Mouse (Mus musculus): ENCODE measurements around the gene Kidins220. TPM values are rescaled to one million over a fixed set of nuclear protein-coding genes. Genes with fewer than 3 reads are reported as not detected.
A peak's percentile ranks its signal among the peaks of the same experiment; 100 is the strongest.

The Kidins220 gene
- polyA plus RNA-seq, 1 experiment from 2014 or later = 89.0 TPM

DNA sequence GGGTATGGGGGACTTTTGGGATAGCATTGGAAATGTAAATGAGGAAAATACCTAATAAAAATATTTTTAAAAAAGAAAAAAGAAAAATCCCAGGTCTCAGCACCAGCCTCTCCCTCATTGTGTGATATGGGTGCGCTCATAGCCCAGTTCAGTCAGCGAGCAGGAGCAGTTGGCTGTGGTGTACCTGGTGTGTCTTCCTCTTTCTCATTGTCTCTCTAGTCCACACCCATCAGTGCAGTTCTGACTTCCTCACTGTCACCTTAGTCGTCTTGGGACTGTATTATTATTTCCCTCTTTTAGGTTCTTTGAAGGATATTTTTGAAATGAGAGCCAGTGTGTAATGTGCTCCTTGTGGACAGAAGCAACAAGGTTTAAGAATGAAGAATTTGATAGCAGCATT lies 61.3 kb downstream of the Kidins220 start:
- Histone ChIP-seq H3K4me1 (peaks cover 17% of the 10 kb centered on the region), H3K4me2 (replicated peaks) (no peak overlapping the region), H3K9ac (replicated peaks) (no peak overlapping the region), H3K27me3 (peaks cover 3% of the 10 kb centered on the region; the same call in 1 of the 2 replicates), H3K9me3 (no peaks in the 10 kb centered on the region), H3K27ac (replicated peaks) (no peak overlapping the region), H3K36me3 (peaks cover 14% of the 10 kb centered on the region), H3K4me3 (no peak overlapping the region)
- 90% methylated on average over 3 of the region's 3 CpGs for WGBS
- no peak for ATAC-seq (ENCODE audit: low FRiP score, low read depth)

DNA sequence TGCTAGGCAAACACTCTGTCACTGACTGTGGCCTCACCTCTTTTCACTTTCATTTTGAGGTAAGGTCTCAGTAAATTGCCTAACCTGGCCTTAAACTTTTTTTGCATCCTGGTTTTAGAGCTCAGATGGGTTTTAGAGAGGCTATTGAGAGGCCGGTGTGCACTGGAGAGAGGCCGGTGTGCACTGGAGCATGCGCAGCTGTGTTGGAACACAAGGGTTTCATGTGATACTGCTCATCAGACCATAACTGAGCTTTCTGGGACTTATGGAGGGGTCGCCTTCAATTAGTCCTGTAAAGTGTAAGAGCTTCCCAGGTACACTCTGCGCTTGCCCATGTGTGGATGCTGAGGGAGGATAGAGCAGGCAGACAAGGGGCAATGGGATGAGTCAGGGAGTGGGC lies 62.5 kb downstream of the Kidins220 start:
- Histone ChIP-seq H3K36me3 (peaks cover 11% of the 10 kb centered on the region), H3K9me3 (no peaks in the 10 kb centered on the region), H3K4me1 (peaks cover 17% of the 10 kb centered on the region), H3K4me3 (no peak overlapping the region), H3K27ac (replicated peaks) (no peak overlapping the region), H3K4me2 (replicated peaks) (no peak overlapping the region), H3K9ac (replicated peaks) (no peak overlapping the region), H3K27me3 (no peaks in the 10 kb centered on the region)
- 73% methylated on average over 5 of the region's 5 CpGs for WGBS
- no peak for ATAC-seq (ENCODE audit: low FRiP score, low read depth)

DNA sequence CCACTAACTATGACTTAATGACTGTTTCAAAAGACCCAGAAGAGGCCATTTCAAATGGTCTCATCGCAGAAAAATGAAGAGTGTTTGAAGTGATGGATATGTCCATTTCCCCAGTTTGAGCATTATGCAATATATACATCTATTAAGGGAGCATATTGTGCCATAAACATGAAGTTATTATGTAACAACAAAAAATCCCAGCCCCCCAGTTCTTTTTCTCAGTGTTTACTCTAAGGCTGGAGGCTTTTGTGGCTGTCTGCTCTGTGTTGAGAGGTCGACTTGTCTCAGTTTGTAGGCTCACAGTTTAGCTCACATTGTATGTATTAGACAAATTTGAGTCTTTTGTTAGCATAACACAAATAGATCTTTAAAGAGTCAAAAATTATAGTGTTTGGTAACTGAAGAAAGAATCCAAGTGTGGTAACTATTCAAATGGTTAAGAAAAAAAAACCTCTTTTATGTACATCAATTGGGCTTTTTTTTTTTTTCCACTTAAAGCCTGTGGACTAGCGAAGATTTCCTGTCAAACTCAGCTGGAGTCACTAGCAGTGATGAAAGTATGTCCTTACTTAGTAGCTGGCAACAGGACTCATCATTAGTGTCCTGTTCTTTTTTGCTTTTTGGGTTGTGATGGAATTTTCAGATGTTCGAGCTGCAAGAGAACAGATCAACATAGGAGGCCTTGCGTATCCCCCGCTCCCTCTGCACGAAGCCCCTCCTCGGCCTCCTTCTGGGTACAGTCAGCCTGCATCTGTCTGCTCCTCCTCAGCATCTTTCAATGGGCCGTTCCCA lies 63.2 kb downstream of the Kidins220 start:
- H3K4me1 ChIP-seq = peaks cover 16% of the 10 kb centered on the region
- no peak for ATAC-seq (ENCODE audit: low FRiP score, low read depth)
- 80% methylated on average over 9 of the region's 9 CpGs for WGBS

DNA sequence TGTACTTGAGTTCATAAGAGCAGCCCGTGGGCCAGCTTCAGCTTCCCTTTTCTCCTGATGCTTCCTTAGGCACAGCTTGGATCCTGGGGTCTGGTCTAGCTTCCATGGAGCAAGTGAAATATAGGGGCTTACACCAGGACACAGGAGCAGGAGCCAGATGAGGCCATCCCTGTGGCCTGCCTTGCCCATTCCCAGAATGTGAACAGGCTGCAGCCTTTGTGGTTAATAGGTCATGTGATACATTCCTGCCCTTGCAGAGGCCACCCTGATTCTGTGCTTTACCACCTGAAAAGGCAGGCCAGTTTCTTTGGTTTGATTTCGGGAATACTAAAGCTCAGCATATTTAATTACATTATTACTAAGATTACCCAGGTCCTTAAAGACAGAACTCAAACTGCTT lies 69.3 kb downstream of the Kidins220 start:
- Histone ChIP-seq H3K9ac (replicated peaks) (no peak overlapping the region), H3K27ac (replicated peaks) (no peak overlapping the region), H3K4me3 (no peak overlapping the region), H3K4me2 (replicated peaks) (no peak overlapping the region), H3K9me3 (no peaks in the 10 kb centered on the region), H3K4me1 (no peaks in the 10 kb centered on the region), H3K27me3 (no peaks in the 10 kb centered on the region), H3K36me3 (0 out of 2 replicates have a peak, but pooled peaks cover 6% of the 10 kb centered on the region)
- ATAC-seq (ENCODE audit: low FRiP score, low read depth) = no peak
- 95% methylated on average over 2 of the region's 2 CpGs for WGBS

More for the DNA sequence above, 63.2 kb downstream of the Kidins220 start:
- no peak overlapping the region for H3K4me3 ChIP-seq
- H3K9ac ChIP-seq (replicated peaks) = no peak overlapping the region
- H3K27me3 ChIP-seq = no peaks in the 10 kb centered on the region
- no peak overlapping the region for H3K4me2 ChIP-seq (replicated peaks)
- H3K9me3 ChIP-seq = no peaks in the 10 kb centered on the region
- no peak overlapping the region for H3K27ac ChIP-seq (replicated peaks)
- H3K36me3 ChIP-seq = peaks cover 11% of the 10 kb centered on the region

DNA sequence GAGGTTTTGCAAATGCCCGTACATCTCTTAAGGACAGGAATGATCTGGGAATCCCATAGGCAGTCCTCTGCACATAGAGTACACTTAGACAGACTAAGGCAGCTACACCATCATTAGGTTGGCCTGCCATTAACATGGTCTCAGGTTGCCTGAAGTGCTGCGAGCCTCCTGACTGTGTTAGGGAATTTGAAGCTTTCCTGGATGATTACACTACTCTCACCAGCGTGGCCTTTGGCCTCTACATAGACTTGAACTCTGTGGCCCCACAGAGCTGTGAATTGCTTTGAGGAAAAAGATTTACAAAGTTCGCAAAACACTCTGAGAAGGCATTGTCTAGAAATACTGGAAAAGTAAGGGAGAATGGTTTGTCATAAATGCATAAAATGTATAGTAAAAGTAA lies 69.9 kb downstream of the Kidins220 start:
- no peaks in the 10 kb centered on the region for H3K4me1 ChIP-seq
- H3K4me3 ChIP-seq = no peak overlapping the region
- no peaks in the 10 kb centered on the region for H3K27me3 ChIP-seq
- no peaks in the 10 kb centered on the region for H3K9me3 ChIP-seq
- 0 out of 2 replicates have a peak, but pooled peaks cover 6% of the 10 kb centered on the region for H3K36me3 ChIP-seq
- no peak overlapping the region for H3K4me2 ChIP-seq (replicated peaks)
- H3K27ac ChIP-seq (replicated peaks) = no peak overlapping the region
- 90% methylated on average over 4 of the region's 4 CpGs for WGBS
- no peak overlapping the region for H3K9ac ChIP-seq (replicated peaks)
- ATAC-seq (ENCODE audit: low FRiP score, low read depth) = no peak

DNA sequence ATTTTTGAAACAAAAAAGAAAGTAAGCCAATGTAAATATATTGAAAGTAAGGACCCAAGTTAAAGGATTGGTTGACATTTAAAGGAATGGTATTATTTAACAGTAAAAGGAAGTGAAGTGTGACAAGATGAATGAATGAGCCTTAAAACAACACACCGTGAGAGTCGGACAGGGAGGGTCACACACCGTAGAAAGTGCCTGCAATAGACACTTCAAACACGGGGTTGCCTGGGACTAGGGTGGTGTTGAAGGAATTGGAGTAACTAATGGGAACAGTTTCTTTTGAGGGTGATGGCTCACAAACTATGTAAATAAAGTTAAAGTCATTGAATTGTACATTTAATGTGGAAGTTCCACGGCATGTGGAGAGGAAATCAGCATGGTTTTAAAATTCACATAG lies 74.5 kb downstream of the Kidins220 start:
- no peak for ATAC-seq (ENCODE audit: low FRiP score, low read depth)
- Histone ChIP-seq H3K4me3 (no peak overlapping the region), H3K36me3 (peaks cover 29% of the 10 kb centered on the region), H3K9me3 (no peaks in the 10 kb centered on the region), H3K27ac (replicated peaks) (no peak overlapping the region), H3K9ac (replicated peaks) (no peak overlapping the region), H3K4me2 (replicated peaks) (no peak overlapping the region), H3K27me3 (no peaks in the 10 kb centered on the region), H3K4me1 (no peaks in the 10 kb centered on the region)
- WGBS = 80% methylated on average over 5 of the region's 5 CpGs

DNA sequence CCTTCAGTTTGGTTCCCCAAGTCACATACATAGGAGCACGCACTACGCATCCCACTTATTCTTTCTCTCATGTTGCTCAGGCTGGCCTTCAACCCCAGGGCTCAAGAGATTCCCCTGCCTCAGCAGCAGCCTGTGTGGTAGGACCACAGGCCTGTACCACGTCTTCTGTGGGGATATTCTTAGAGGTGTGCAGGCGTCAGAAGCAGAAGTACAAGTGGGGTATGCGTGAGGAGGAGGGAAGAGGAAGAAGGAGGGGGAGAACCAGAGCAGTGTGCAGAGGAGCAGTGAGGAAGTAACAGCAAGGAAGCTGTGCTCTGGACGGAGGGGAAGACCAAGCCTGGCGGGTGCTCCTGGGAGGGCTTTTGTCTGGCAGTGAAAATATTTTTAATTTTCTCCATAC lies 79.8 kb downstream of the Kidins220 start:
- no peak for ATAC-seq (ENCODE audit: low FRiP score, low read depth)
- Histone ChIP-seq H3K4me1 (no peaks in the 10 kb centered on the region; the same call in 1 of the 2 replicates), H3K4me2 (replicated peaks) (no peak overlapping the region), H3K27me3 (no peaks in the 10 kb centered on the region), H3K36me3 (peaks cover 60% of the 10 kb centered on the region), H3K27ac (replicated peaks) (no peak overlapping the region), H3K4me3 (no peak overlapping the region), H3K9ac (replicated peaks) (no peak overlapping the region), H3K9me3 (no peaks in the 10 kb centered on the region)
- WGBS = 89% methylated on average over 7 of the region's 7 CpGs

DNA sequence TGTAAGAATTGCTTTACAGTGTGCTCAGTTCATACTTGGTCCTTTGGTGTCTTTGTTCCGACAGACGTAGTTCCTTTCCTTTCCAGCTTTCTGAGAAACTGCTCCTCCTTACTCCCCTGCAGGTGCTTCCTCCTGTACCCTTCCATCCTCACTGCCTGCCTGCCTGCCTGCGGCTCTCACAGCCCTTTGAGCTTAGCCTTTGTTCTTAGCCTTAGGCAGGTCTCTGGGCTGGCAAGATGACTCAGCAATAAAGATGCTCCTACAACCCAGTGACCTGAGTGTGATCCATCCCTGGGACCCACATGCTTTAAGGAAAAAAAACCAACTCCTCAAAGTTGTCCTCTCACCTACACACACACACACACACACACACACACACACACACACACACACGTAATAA lies 80.2 kb downstream of the Kidins220 start:
- Histone ChIP-seq H3K9ac (replicated peaks) (no peak overlapping the region), H3K4me2 (replicated peaks) (no peak overlapping the region), H3K36me3 (peaks cover 60% of the 10 kb centered on the region), H3K27me3 (no peaks in the 10 kb centered on the region), H3K4me3 (no peak overlapping the region), H3K4me1 (no peaks in the 10 kb centered on the region; the same call in 1 of the 2 replicates), H3K9me3 (no peaks in the 10 kb centered on the region), H3K27ac (replicated peaks) (no peak overlapping the region)
- WGBS = 66% methylated on average over 4 of the region's 4 CpGs
- 0 out of 2 replicates have a peak, but pooled peaks have one; percentile 16 for ATAC-seq (ENCODE audit: low FRiP score, low read depth)

DNA sequence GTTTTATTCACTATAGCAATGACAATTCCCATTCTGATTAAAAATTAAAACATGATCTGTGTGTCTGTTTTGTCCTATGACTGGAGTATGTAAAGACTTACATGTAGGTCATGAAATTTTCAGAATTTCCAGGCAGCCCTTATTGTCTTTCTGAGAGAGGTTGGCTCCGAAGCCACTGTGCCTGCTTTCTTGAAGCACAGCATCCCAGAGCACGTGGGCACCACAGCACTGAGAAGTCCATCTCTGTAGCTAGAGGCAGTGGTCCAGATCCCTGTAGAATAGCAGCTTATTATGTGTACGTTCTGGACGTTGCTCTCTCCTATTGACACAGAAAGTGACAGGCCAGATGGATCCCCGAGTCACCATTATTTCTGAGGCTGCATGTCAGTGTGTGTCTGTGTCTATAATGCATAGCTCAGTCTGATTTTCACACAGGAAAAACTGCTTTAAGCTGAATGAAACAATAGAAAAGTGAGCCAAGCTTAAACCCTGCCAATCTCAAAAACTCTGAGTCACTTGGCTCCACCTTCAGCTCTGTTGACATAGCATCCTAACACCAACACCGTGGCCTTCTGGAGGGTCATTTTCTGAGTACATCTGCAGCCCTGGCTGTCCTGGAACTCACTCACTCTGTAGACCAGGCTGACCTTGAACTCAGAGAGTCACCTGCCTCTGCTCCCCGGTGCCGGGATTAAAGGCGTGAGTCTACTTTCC lies 84.9 kb downstream of the Kidins220 start:
- Histone ChIP-seq H3K4me3 (no peak overlapping the region), H3K9ac (replicated peaks) (no peak overlapping the region), H3K9me3 (no peaks in the 10 kb centered on the region), H3K4me2 (replicated peaks) (no peak overlapping the region), H3K27ac (replicated peaks) (no peak overlapping the region), H3K36me3 (peaks cover 28% of the 10 kb centered on the region), H3K4me1 (no peaks in the 10 kb centered on the region; the same call in 1 of the 2 replicates), H3K27me3 (no peaks in the 10 kb centered on the region)
- WGBS = 79% methylated on average over 9 of the region's 9 CpGs
- no peak for ATAC-seq (ENCODE audit: low FRiP score, low read depth)

GRCm38 (mm10) chr12:25060901-25061300 lies 86.2 kb downstream of the Kidins220 start:
- WGBS = 76% methylated on average over 7 of the region's 7 CpGs
- Histone ChIP-seq H3K9ac (replicated peaks) (no peak overlapping the region), H3K4me2 (replicated peaks) (no peak overlapping the region), H3K27ac (replicated peaks) (no peak overlapping the region), H3K4me3 (no peak overlapping the region), H3K9me3 (no peaks in the 10 kb centered on the region), H3K27me3 (no peaks in the 10 kb centered on the region), H3K4me1 (no peaks in the 10 kb centered on the region), H3K36me3 (peaks cover 28% of the 10 kb centered on the region)
- ATAC-seq (ENCODE audit: low FRiP score, low read depth) = no peak

- no peaks in the 10 kb centered on the region for H3K4me1 ChIP-seq
- no peak overlapping the region for H3K27ac ChIP-seq (replicated peaks)
- ATAC-seq (ENCODE audit: low FRiP score, low read depth) = no peak
- no peaks in the 10 kb centered on the region for H3K27me3 ChIP-seq
- H3K4me2 ChIP-seq (replicated peaks) = no peak overlapping the region
- H3K4me3 ChIP-seq = no peak overlapping the region
- peaks cover 19% of the 10 kb centered on the region for H3K36me3 ChIP-seq
- 72% methylated on average over 6 of the region's 6 CpGs for WGBS
- no peak overlapping the region for H3K9ac ChIP-seq (replicated peaks)
- H3K9me3 ChIP-seq = no peaks in the 10 kb centered on the region
These were observed 87.5 kb downstream of the Kidins220 start for GRCm38 (mm10) chr12:25062264-25062663.

DNA sequence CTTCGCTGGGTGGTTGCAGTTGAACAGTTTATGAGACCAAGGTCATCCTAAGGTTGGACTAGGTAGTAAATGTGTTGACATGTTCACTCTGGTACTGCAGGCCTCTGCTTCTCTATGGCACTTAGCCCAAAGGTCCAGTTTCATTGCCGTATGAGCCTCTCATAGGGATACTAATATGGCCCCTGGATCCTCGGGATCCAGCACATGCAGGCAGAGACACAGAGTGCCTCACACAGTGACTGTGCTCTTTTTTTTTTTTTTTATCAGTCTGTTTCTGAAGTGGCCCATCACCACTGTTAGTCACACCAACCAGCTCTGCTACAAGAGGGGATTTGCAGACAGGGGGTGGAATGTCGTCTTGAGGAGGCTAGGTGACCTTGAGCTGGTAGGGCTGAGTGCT lies 98.6 kb downstream of the Kidins220 start:
- Histone ChIP-seq H3K4me3 (no peak overlapping the region), H3K27ac (replicated peaks) (no peak overlapping the region), H3K4me2 (replicated peaks) (no peak overlapping the region), H3K27me3 (no peaks in the 10 kb centered on the region), H3K36me3 (no peaks in the 10 kb centered on the region), H3K9ac (replicated peaks) (no peak overlapping the region), H3K9me3 (no peaks in the 10 kb centered on the region), H3K4me1 (peaks cover 3% of the 10 kb centered on the region; the same call in 1 of the 2 replicates)
- ATAC-seq (ENCODE audit: low FRiP score, low read depth) = no peak
- 81% methylated on average over 4 of the region's 4 CpGs for WGBS
